Mouse (Mus musculus): ENCODE results near the gene Rnase12.
"Not testable (repeated sequence)": the region's sequence is repeated elsewhere in the genome, so short reads cannot be mapped to it uniquely, and the experiment has no call there.

Rnase12 gene

DNA sequence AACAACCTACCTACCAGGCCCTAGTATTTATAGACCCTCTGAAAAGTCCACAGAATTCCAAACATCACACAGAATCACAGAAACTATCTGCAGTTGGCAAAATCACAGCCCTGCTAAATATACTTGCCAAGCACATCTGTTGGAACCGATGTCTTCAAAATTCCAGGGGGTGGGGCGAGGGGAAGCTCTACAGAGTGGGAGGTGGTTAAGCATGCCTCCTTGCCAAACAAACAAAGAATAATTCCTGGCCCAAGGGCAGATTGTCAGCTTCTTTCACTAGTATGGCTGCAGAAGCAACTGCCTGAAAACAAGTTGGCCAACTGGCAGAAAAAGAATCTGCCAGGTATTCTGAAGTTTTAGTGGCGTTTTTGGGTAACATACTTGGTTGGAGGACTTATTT lies 40.2 kb downstream of the Rnase12 start:
- no peak for DNase-seq (ENCODE audit: low spot score)

DNA sequence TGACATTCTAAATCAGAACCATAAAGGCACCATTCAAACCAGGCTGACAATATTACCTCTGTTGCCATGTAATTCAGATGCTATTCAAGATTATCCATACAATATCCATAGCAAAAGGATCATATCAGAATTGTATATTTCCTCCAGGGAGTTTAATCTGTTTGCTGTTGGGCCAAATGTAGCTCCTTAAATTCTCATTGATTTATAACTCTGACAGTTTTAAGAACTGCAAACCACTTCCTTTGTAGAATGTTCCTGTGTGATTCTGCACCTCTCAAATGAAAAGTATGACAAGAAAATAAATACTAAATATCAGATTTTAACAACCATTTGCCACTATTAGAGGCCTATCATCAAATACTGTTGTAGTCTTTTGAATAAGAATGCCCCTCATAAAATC lies 41.7 kb downstream of the Rnase12 start:
- DNase-seq (ENCODE audit: low spot score): no peak

DNA sequence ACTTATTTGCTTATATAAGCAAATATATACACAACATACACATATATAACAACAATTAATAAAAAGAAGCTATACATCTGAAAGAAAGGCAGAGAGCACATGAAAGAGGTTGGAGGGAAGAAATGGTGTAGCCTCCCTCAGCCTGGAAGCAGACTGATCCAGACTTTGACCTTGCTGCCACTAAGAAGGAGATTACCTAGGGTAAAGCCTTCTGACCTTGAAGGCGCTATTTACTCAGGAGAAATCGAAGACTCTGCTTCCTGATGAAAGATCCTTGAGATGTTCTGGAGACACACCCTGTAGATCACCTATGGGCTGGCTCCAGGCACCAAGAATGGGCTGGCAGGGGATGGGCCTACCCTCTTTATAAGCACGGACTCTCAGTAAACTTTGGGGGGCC lies 42.7 kb downstream of the Rnase12 start:
- not testable (repeated sequence) for DNase-seq (ENCODE audit: low spot score)

GRCm38 (mm10) chr14:51009572-51009971 lies 47.9 kb downstream of the Rnase12 start:
- DNase-seq (ENCODE audit: low spot score): no peak

DNA sequence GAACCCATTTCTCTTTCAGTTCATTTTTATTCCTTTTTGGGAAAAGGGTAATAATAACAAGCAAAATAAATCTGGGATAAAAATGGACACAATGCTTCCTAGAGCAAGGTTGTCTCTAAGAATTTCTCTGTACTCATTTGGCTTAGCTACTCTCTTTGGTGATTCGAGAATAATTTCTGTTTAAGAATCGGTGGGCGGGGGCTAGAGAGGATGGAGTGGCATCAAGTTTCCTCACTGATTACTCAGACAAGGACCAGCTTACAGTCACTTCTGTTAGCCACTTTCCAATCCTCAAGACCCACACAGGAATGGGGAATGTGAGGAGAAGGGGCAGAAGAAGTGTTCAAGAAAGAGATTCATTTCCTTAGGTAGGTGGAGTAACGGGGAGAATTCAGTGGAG lies 48.7 kb downstream of the Rnase12 start:
- DNase-seq (ENCODE audit: low spot score): no peak

- no peak for DNase-seq (ENCODE audit: low spot score)
Measured at GRCm38 (mm10) chr14:51007914-51008713, 49.3 kb downstream of the Rnase12 start.

- DNase-seq (ENCODE audit: low spot score): no peak
Measured at GRCm38 (mm10) chr14:51007152-51007801, 50.2 kb downstream of the Rnase12 start, which contains the start of gene Rnase10. Gene Rnase10 (plus strand): TSS chr14:51007751.
